Mouse (Mus musculus): ENCODE data around the gene Csnk2a2.
A peak's percentile ranks its signal among the peaks of the same experiment; 100 is the strongest.

Gene Csnk2a2

GRCm38 (mm10) chr8:95470008-95470407 is 19.8 kb downstream of the Csnk2a2 start:
- DNase-seq, result no peak

- DNase-seq, result no peak
Observed at GRCm38 (mm10) chr8:95468995-95469394, 20.8 kb downstream of the Csnk2a2 start.

- DNase-seq, result no peak
Observed at GRCm38 (mm10) chr8:95466543-95466942, 23.3 kb downstream of the Csnk2a2 start.

- DNase-seq, result no peak
Observed at GRCm38 (mm10) chr8:95452518-95452917, 37.3 kb downstream of the Csnk2a2 start.

GRCm38 (mm10) chr8:95450271-95450670 is 39.6 kb downstream of the Csnk2a2 start:
- DNase-seq, result no peak

- no peak for DNase-seq
Observed at GRCm38 (mm10) chr8:95447661-95448060, 42.2 kb downstream of the Csnk2a2 start.

- DNase-seq, result no peak
Observed at GRCm38 (mm10) chr8:95445042-95445441, 44.8 kb downstream of the Csnk2a2 start.

GRCm38 (mm10) chr8:95441491-95442039 is 48.3 kb downstream of the Csnk2a2 start:
- DNase-seq, result no peak

GRCm38 (mm10) chr8:95440168-95440709 is 49.6 kb downstream of the Csnk2a2 start:
- DNase-seq, result no peak

GRCm38 (mm10) chr8:95439421-95439820 is 50.4 kb downstream of the Csnk2a2 start:
- no peak for DNase-seq

GRCm38 (mm10) chr8:95437341-95437992 is 52.4 kb downstream of the Csnk2a2 start:
- no peak for DNase-seq

GRCm38 (mm10) chr8:95435930-95436329 is 53.9 kb downstream of the Csnk2a2 start:
- no peak for DNase-seq

- no peak for DNase-seq
Observed at GRCm38 (mm10) chr8:95435471-95435870, 54.4 kb downstream of the Csnk2a2 start.

GRCm38 (mm10) chr8:95434686-95435439 is 55.0 kb downstream of the Csnk2a2 start, which contains the start of gene Cfap20:
Cfap20 (minus strand) TSS chr8:95434869.
- DNase-seq, result peak; percentile 98 to 99

- peak; percentile 57 to 62 for DNase-seq
Observed at GRCm38 (mm10) chr8:95434233-95434632, 55.6 kb downstream of the Csnk2a2 start.

GRCm38 (mm10) chr8:95433124-95433523 is 56.7 kb downstream of the Csnk2a2 start:
- no peak for DNase-seq

GRCm38 (mm10) chr8:95432471-95432870 is 57.4 kb downstream of the Csnk2a2 start:
- no peak for DNase-seq

GRCm38 (mm10) chr8:95429945-95430344 is 59.9 kb downstream of the Csnk2a2 start:
- peak in 1 of 2 experiments; percentile 27 for DNase-seq

GRCm38 (mm10) chr8:95427594-95428535 is 62.0 kb downstream of the Csnk2a2 start:
- DNase-seq, result peak; percentile 45 to 63

- DNase-seq, result peak in 1 of 2 experiments; percentile 24
Observed at GRCm38 (mm10) chr8:95426781-95427281, 63.0 kb downstream of the Csnk2a2 start.

GRCm38 (mm10) chr8:95424682-95425081 is 65.2 kb downstream of the Csnk2a2 start:
- DNase-seq, result no peak

GRCm38 (mm10) chr8:95422193-95422810 is 67.5 kb downstream of the Csnk2a2 start:
- DNase-seq, result no peak

Measured in cerebellum, postnatal 36 days (tissue).